ENCODE assay signal across 22 mouse cellular contexts in the genomic region with DNA sequence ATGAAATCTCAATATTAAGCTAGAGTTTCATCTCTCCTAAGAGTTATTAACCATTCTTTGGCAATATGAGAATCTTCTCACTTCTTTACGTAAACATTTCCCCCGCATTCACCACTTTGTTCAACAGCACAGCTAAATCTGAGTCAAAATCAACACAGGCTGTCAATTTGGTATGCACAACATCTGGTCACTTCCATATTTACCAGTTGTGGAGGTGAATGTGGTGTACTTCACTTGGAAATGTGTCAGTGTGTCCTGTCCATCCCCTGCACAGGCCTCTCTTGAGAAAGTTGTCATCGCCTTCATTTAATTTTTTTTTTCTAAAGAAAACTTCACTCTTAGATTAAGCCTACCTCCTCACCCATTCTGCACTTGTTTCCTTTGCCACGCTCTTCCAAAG.
"Had no signal": no experiment of that assay in that cellular context is flagged by ENCODE, and none has a peak within 500 bp of the region (broad histone marks: within the 10 kb centered on the region; RNA-seq: fewer than 3 reads in every experiment).

No protein-coding gene starts in this region.

- ATAC-seq: forebrain, embryonic 13.5 days; forebrain, embryonic 14.5 days; forebrain, embryonic 15.5 days; forebrain, embryonic 16.5 days; forebrain, postnatal 0 days had no signal

- DNase-seq: cerebellum, adult 2 months; cerebellum, adult 8-10 months; cerebellum, adult 9-10 months; cerebellum, adult 9-11 months; cerebellum, postnatal 10 days; cerebellum, postnatal 14 days; cerebellum, postnatal 25 days; cerebellum, postnatal 36 days; embryo, embryonic 11 days; forebrain, postnatal 0 days; gastrocnemius, adult 2 months; gastrocnemius, postnatal 10 days; gastrocnemius, postnatal 14 days; gastrocnemius, postnatal 25 days; gastrocnemius, postnatal 36 days; heart, adult 11 months; heart, adult 18-20 months; heart, adult 2 months had no signal
